16 mouse cellular contexts compared by ENCODE assay signal in the genomic region with DNA sequence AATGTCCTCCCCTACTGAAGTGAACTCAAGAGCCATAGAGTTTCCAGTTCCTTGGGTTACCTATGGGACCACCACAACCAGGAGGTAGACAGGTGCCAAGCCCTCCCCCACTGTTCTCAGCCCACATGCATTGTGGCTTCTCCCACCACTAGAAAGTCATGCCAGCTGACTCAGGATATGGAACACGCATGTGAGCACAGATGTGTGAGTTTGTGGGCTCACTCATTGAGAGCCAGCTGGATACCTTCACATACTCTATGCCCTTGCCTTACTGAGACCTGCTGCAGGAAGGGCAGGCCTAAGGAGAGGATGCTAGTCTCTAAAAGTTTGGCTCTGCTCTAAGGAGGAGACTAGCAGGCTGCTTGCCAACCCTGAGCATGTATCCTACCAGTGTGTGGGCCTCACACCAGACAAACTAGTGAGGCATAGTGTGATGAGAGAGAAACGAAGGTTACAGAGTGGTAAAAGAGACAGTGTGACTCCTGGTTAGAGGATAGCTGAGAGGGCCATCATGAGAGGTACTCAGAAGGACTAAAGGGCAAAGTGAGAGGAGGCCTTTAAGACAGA. TPM values are rescaled to one million over a fixed set of nuclear protein-coding genes. Genes with fewer than 3 reads are reported as not detected.
DNase-seq lines count a peak whose midpoint lies in the region; ATAC-seq lines count a peak whose summit lies in the region.
"Had no signal": no experiment of that assay in that cellular context is flagged by ENCODE, and none has a peak within 500 bp of the region (broad histone marks: within the 10 kb centered on the region; RNA-seq: fewer than 3 reads in every experiment).

No protein-coding gene starts in this region.

- 0 out of 2 replicates have a peak overlapping the region, but pooled peaks have one; percentile 13 for H3K27ac ChIP-seq in midbrain, embryonic 10.5 days (replicated peaks)
- H3K27ac ChIP-seq in midbrain, embryonic 13.5 days = no peak overlapping the region
- no peak overlapping the region for H3K27ac ChIP-seq in forebrain, embryonic 13.5 days
- H3K27ac ChIP-seq: forebrain, embryonic 12.5 days; hindbrain, embryonic 12.5 days; liver, embryonic 12.5 days; stomach, embryonic 15.5 days had no signal

- peaks cover 22% of the 10 kb centered on the region for H3K4me1 ChIP-seq in midbrain, embryonic 10.5 days
- peaks cover 8% of the 10 kb centered on the region; the same call in 1 of the 2 replicates for H3K4me1 ChIP-seq in midbrain, embryonic 13.5 days (replicated peaks)
- H3K4me1 ChIP-seq in forebrain, embryonic 13.5 days = peaks cover 6% of the 10 kb centered on the region
- H3K4me1 ChIP-seq: forebrain, embryonic 12.5 days; liver, embryonic 12.5 days had no signal

- H3K4me3 ChIP-seq in midbrain, embryonic 10.5 days = no peak overlapping the region
- no peak overlapping the region for H3K4me3 ChIP-seq in midbrain, embryonic 13.5 days (replicated peaks)
- H3K4me3 ChIP-seq in forebrain, embryonic 13.5 days = no peak overlapping the region
- H3K4me3 ChIP-seq: erythroblast, embryonic 14.5 days; forebrain, embryonic 12.5 days; heart, embryonic 12.5 days; hindbrain, embryonic 12.5 days; liver, embryonic 12.5 days; stomach, embryonic 15.5 days had no signal

- 82% methylated on average over 2 of the region's 2 CpGs for WGBS in midbrain, embryonic 10.5 days
- WGBS in midbrain, embryonic 13.5 days = 82% methylated on average over 2 of the region's 2 CpGs
- WGBS in forebrain, embryonic 13.5 days = 82% methylated on average over 2 of the region's 2 CpGs

- no peaks in the 10 kb centered on the region for H3K27me3 ChIP-seq in midbrain, embryonic 10.5 days (ENCODE audit: low read depth, poor library complexity, severe bottlenecking)
- no peaks in the 10 kb centered on the region for H3K27me3 ChIP-seq in midbrain, embryonic 13.5 days
- H3K27me3 ChIP-seq in forebrain, embryonic 13.5 days = no peaks in the 10 kb centered on the region
- H3K27me3 ChIP-seq: forebrain, embryonic 12.5 days; limb, embryonic 12.5 days; stomach, embryonic 15.5 days had no signal

- no peak overlapping the region for H3K4me2 ChIP-seq in midbrain, embryonic 13.5 days (replicated peaks)
- no peak overlapping the region for H3K4me2 ChIP-seq in forebrain, embryonic 13.5 days
- H3K4me2 ChIP-seq: forebrain, embryonic 12.5 days; heart, embryonic 12.5 days; hindbrain, embryonic 12.5 days; limb, embryonic 12.5 days; liver, embryonic 12.5 days; midbrain, embryonic 11.5 days; stomach, embryonic 15.5 days had no signal

- ATAC-seq in frontal cortex, adult (ENCODE audit: low TSS enrichment) = peak; percentile 56; the same call in 1 of the 2 replicates
- ATAC-seq in midbrain, embryonic 13.5 days = no peak
- ATAC-seq in forebrain, embryonic 13.5 days = no peak
- ATAC-seq: liver, embryonic 12.5 days had no signal

- H3K9ac ChIP-seq in midbrain, embryonic 13.5 days (replicated peaks) = no peak overlapping the region
- H3K9ac ChIP-seq in forebrain, embryonic 13.5 days = no peak overlapping the region
- H3K9ac ChIP-seq: forebrain, embryonic 12.5 days; heart, embryonic 12.5 days; hindbrain, embryonic 12.5 days; limb, embryonic 12.5 days; liver, embryonic 12.5 days; stomach, embryonic 15.5 days had no signal

- DNase-seq in frontal cortex, postnatal 10 days (ENCODE audit: low spot score in 2 of 2) = no peak
- DNase-seq in midbrain, embryonic 10.5 days (ENCODE audit: low spot score) = no peak
- DNase-seq in thymus, adult 18-20 months = peak; percentile 43 to 65
- DNase-seq in thymus, postnatal 36 days = peak; percentile 52 to 72
- DNase-seq in urinary bladder, postnatal 14 days (ENCODE audit: low spot score) = no peak

- no peaks in the 10 kb centered on the region for H3K9me3 ChIP-seq in midbrain, embryonic 10.5 days (replicated peaks)
- no peaks in the 10 kb centered on the region for H3K9me3 ChIP-seq in midbrain, embryonic 13.5 days
- no peaks in the 10 kb centered on the region for H3K9me3 ChIP-seq in forebrain, embryonic 13.5 days (replicated peaks)
- H3K9me3 ChIP-seq: forebrain, embryonic 12.5 days; heart, embryonic 12.5 days; hindbrain, embryonic 12.5 days; limb, embryonic 12.5 days; liver, embryonic 12.5 days; stomach, embryonic 15.5 days had no signal

- no peaks in the 10 kb centered on the region for H3K36me3 ChIP-seq in midbrain, embryonic 10.5 days
- H3K36me3 ChIP-seq in midbrain, embryonic 13.5 days = no peaks in the 10 kb centered on the region
- no peaks in the 10 kb centered on the region for H3K36me3 ChIP-seq in forebrain, embryonic 13.5 days (ENCODE audit: poor library complexity, severe bottlenecking)
- H3K36me3 ChIP-seq: forebrain, embryonic 12.5 days; heart, embryonic 12.5 days; hindbrain, embryonic 12.5 days; limb, embryonic 12.5 days; liver, embryonic 12.5 days; stomach, embryonic 15.5 days had no signal

RNA-seq across cellular contexts. Expression of gene Mymk, which starts 1.6 kb away (rescaled TPM):
- not detected in 2 replicates for polyA plus RNA-seq in midbrain, embryonic 10.5 days (2016; fragmentation: Nextera tagmentation; extraction: Ambion mirVana)
- polyA plus RNA-seq in midbrain, embryonic 13.5 days (2015; fragmentation: Nextera tagmentation; extraction: Ambion mirVana) = not detected in 2 replicates
- not detected in 2 replicates for polyA plus RNA-seq in forebrain, embryonic 13.5 days (2015; fragmentation: Nextera tagmentation; extraction: Ambion mirVana)
- polyA plus RNA-seq: erythroblast, embryonic 14.5 days; midbrain, embryonic 11.5 days had no signal

RNA-seq across cellular contexts. Expression of gene Adamtsl2, which starts 8.8 kb away (rescaled TPM):
- polyA plus RNA-seq in midbrain, embryonic 10.5 days (2016; fragmentation: Nextera tagmentation; extraction: Ambion mirVana) = 4.8 and 6.3 TPM in 2 replicates
- 6.0 and 6.9 TPM in 2 replicates for polyA plus RNA-seq in midbrain, embryonic 13.5 days (2015; fragmentation: Nextera tagmentation; extraction: Ambion mirVana)
- 5.7 and 7.6 TPM in 2 replicates for polyA plus RNA-seq in forebrain, embryonic 13.5 days (2015; fragmentation: Nextera tagmentation; extraction: Ambion mirVana)
- polyA plus RNA-seq: erythroblast, embryonic 14.5 days had no signal

RNA-seq across cellular contexts. Expression of gene Slc2a6, which starts 42.5 kb away (rescaled TPM):
- polyA plus RNA-seq in midbrain, embryonic 10.5 days (2016; fragmentation: Nextera tagmentation; extraction: Ambion mirVana) = 3.1 and 4.4 TPM in 2 replicates
- 3.6 and 3.8 TPM in 2 replicates for polyA plus RNA-seq in midbrain, embryonic 13.5 days (2015; fragmentation: Nextera tagmentation; extraction: Ambion mirVana)
- 2.0 and 2.6 TPM in 2 replicates for polyA plus RNA-seq in forebrain, embryonic 13.5 days (2015; fragmentation: Nextera tagmentation; extraction: Ambion mirVana)

Comparison
In these comparisons a context has a peak if more than half of its experiments do, and no peak if none do; other contexts are left out.
1. DNase-seq: peak in thymus, adult 18-20 months (2 of 2) and thymus, postnatal 36 days (2 of 2); none in frontal cortex, postnatal 10 days (0 of 2), midbrain, embryonic 10.5 days (single experiment) and urinary bladder, postnatal 14 days (single experiment).